Mouse (Mus musculus): Measurements from ENCODE around the gene Zan.

DNA sequence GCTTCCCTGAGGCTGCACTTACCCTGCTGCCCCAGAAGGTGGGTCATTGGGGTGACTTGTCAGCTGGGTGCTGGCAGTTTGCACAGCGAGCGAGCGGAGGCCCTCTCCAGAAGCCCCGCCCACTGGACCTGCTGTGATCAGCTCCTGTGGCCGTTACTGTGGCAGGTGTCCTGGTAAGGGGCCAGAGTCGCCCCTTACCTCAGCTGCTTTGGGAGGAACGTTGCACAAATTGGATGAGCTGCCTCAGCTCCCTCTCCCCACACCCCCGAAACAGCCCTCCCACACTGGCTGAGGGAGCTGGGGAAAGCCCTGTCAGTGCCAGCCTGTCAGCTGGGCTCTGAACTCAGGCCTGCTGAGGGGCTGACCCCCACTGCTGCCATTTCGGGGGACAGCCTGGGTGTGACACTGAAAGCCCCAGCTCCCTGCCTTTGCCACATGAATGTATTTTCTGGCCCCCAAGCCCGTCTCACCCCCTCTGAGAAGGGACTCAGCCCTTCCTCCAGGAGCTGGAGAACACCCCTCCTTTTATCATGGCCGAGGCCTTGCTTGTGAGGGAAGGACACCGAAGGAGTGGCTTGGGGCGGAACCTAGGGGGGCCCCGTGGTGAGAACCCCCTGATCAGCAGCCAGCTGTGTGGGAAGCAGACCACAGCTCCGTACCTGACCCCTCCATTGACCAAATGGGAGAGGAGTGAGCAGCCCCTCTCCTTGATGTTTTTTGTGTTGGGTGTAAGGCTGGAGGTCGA lies 49.5 kb upstream of the Zan start:
- peak; percentile 39; the same call in 1 of the 2 replicates for TF ChIP-seq CTCF (IDR thresholded peaks at IDR 0.05; ENCODE audit: low read depth)
- no peak for TF ChIP-seq EP300 (IDR thresholded peaks at IDR 0.05; ENCODE audit: low read depth)

All from liver, embryonic 14.5 days (tissue).